Mouse (Mus musculus) ZHBTc4 (cell line): ENCODE measurements around the gene Elp4.

Source experiments
- DNase-seq: peaks from one replicate; pipeline ENCODE4 v3.0.0-alpha.2; 2011; ENCODE audit warnings: low read depth, low spot score

Gene Elp4

GRCm38 (mm10) chr2:105726657-105727056 lies 177.7 kb downstream of the Elp4 start:
- no peak for DNase-seq

GRCm38 (mm10) chr2:105715409-105716115 lies 188.8 kb downstream of the Elp4 start:
- no peak for DNase-seq

GRCm38 (mm10) chr2:105710511-105710910 lies 193.9 kb downstream of the Elp4 start:
- no peak for DNase-seq

- DNase-seq, result no peak
Measured at GRCm38 (mm10) chr2:105709126-105709525, 195.2 kb downstream of the Elp4 start.

- DNase-seq, result no peak
Measured at GRCm38 (mm10) chr2:105705320-105705719, 199.0 kb downstream of the Elp4 start.

GRCm38 (mm10) chr2:105702586-105702985 lies 201.8 kb downstream of the Elp4 start:
- no peak for DNase-seq

GRCm38 (mm10) chr2:105701781-105702180 lies 202.6 kb downstream of the Elp4 start:
- DNase-seq, result no peak

- no peak for DNase-seq
Measured at GRCm38 (mm10) chr2:105698631-105699030, 205.7 kb downstream of the Elp4 start.

- no peak for DNase-seq
Measured at GRCm38 (mm10) chr2:105697741-105698140, 206.6 kb downstream of the Elp4 start.

GRCm38 (mm10) chr2:105691296-105691695 lies 213.1 kb downstream of the Elp4 start:
- peak; percentile 68 for DNase-seq

- peak; percentile 16 for DNase-seq
Measured at GRCm38 (mm10) chr2:105689771-105690639, 214.4 kb downstream of the Elp4 start.

GRCm38 (mm10) chr2:105689304-105689770 lies 215.0 kb downstream of the Elp4 start:
- DNase-seq, result peak; percentile 20

- peak; percentile 44 for DNase-seq
Measured at GRCm38 (mm10) chr2:105688436-105689303, 215.7 kb downstream of the Elp4 start.

GRCm38 (mm10) chr2:105688011-105688410 lies 216.4 kb downstream of the Elp4 start:
- peak; percentile 20 for DNase-seq

- peak; percentile 59 for DNase-seq
Measured at GRCm38 (mm10) chr2:105687317-105687991, 216.9 kb downstream of the Elp4 start.

- no peak for DNase-seq
Measured at GRCm38 (mm10) chr2:105686363-105687316, 217.7 kb downstream of the Elp4 start.

- no peak for DNase-seq
Measured at GRCm38 (mm10) chr2:105685651-105686050, 218.7 kb downstream of the Elp4 start.

- no peak for DNase-seq
Measured at GRCm38 (mm10) chr2:105684991-105685650, 219.2 kb downstream of the Elp4 start.

GRCm38 (mm10) chr2:105683771-105684410 lies 220.5 kb downstream of the Elp4 start:
- peak; percentile 54 for DNase-seq
